Mouse (Mus musculus): Measurements from ENCODE around the gene Bank1.
"Not testable (repeated sequence)": the region's sequence is repeated elsewhere in the genome, so short reads cannot be mapped to it uniquely, and the experiment has no call there.

Gene Bank1

GRCm38 (mm10) chr3:136325783-136326182, at the start of gene Bank1:
TSS of gene Bank1 (minus strand) at chr3:136326066.
- no peak for DNase-seq

- no peak for DNase-seq
Observed at GRCm38 (mm10) chr3:136369916-136370315, 44.0 kb upstream of the Bank1 start.

- DNase-seq: peak; percentile 14
Observed at GRCm38 (mm10) chr3:136369466-136369865, 43.6 kb upstream of the Bank1 start.

- no peak for DNase-seq
Observed at GRCm38 (mm10) chr3:136368505-136368999, 42.7 kb upstream of the Bank1 start.

- no peak for DNase-seq
Observed at GRCm38 (mm10) chr3:136349690-136350089, 23.8 kb upstream of the Bank1 start.

- DNase-seq: no peak
Observed at GRCm38 (mm10) chr3:136348611-136349010, 22.7 kb upstream of the Bank1 start.

- DNase-seq: no peak
Observed at GRCm38 (mm10) chr3:136347277-136347676, 21.4 kb upstream of the Bank1 start.

- DNase-seq: no peak
Observed at GRCm38 (mm10) chr3:136341911-136342310, 16.0 kb upstream of the Bank1 start.

- DNase-seq: no peak
Observed at GRCm38 (mm10) chr3:136339896-136340295, 14.0 kb upstream of the Bank1 start.

- no peak for DNase-seq
Observed at GRCm38 (mm10) chr3:136331135-136331534, 5.3 kb upstream of the Bank1 start.

- DNase-seq: no peak
Observed at GRCm38 (mm10) chr3:136330043-136330442, 4.2 kb upstream of the Bank1 start.

- DNase-seq: no peak
Observed at GRCm38 (mm10) chr3:136329133-136329532, 3.3 kb upstream of the Bank1 start.

GRCm38 (mm10) chr3:136324716-136325115, 1.1 kb downstream of the Bank1 start:
- not testable (repeated sequence) for DNase-seq

- DNase-seq: no peak
Observed at GRCm38 (mm10) chr3:136321936-136322335, 3.9 kb downstream of the Bank1 start.

- no peak for DNase-seq
Observed at GRCm38 (mm10) chr3:136308487-136308886, 17.4 kb downstream of the Bank1 start.

- DNase-seq: no peak
Observed at GRCm38 (mm10) chr3:136306564-136307158, 19.2 kb downstream of the Bank1 start.

GRCm38 (mm10) chr3:136302541-136302940, 23.3 kb downstream of the Bank1 start:
- DNase-seq: no peak

- DNase-seq: not testable (repeated sequence)
Observed at GRCm38 (mm10) chr3:136300810-136301209, 25.1 kb downstream of the Bank1 start.

GRCm38 (mm10) chr3:136297355-136297754, 28.5 kb downstream of the Bank1 start:
- no peak for DNase-seq

- peak; percentile 38 for DNase-seq
Observed at GRCm38 (mm10) chr3:136295250-136295649, 30.6 kb downstream of the Bank1 start.

GRCm38 (mm10) chr3:136287883-136288282, 38.0 kb downstream of the Bank1 start:
- DNase-seq: no peak

- no peak for DNase-seq
Observed at GRCm38 (mm10) chr3:136264969-136265595, 60.8 kb downstream of the Bank1 start.

GRCm38 (mm10) chr3:136257761-136258160, 68.1 kb downstream of the Bank1 start:
- no peak for DNase-seq

GRCm38 (mm10) chr3:136254713-136255112, 71.2 kb downstream of the Bank1 start:
- peak; percentile 61 for DNase-seq

- DNase-seq: no peak
Observed at GRCm38 (mm10) chr3:136252820-136253219, 73.0 kb downstream of the Bank1 start.

All from cerebellum, adult 9-10 months (tissue).